Mouse (Mus musculus) neural tube, postnatal 0 days (tissue): Measurements from ENCODE around the gene Mki67. TPM values are rescaled to one million over a fixed set of nuclear protein-coding genes. Genes with fewer than 3 reads are reported as not detected.

Experiments used
- polyA plus RNA-seq: library from polyadenylated mRNA; unstranded; fragments of >200 nt; fragmentation: Nextera tagmentation; extraction: Ambion mirVana; gene quantifications from 2 replicates; pipeline ENCODE4 v1.2.1, GENCODE M21; 2015

The Mki67 gene
- polyA plus RNA-seq = 4.0 and 4.1 TPM in 2 replicates

GRCm38 (mm10) chr7:135715642-135716444, at the start of gene Mki67:
Gene Mki67, minus strand, starts transcription at chr7:135716361.

Other genes with a start within 250 kb of the Mki67 start
- not detected in 2 replicates for gene Clrn3, start 187.7 kb downstream of the Mki67 start, polyA plus RNA-seq
- gene Ptpre, start 178.9 kb downstream of the Mki67 start, polyA plus RNA-seq = 15.3 and 17.1 TPM in 2 replicates